Mouse (Mus musculus) left cerebral cortex, postnatal 25 days (tissue): ENCODE results near the gene Ankrd61. TPM values are rescaled to one million over a fixed set of nuclear protein-coding genes. Genes with fewer than 3 reads are reported as not detected.

Experiments
- DNase-seq, 2 experiments: peaks; one replicate each; pipeline ENCODE4 v3.0.0; 2022; ENCODE audit warnings: low spot score in 2 of 2, mixed read lengths in 1 of 2
- intact Hi-C: fragments of 180-260 bp; cut with DNase I; formaldehyde crosslinking; loops from one replicate; pipeline ENCODE4 v1.15.1; 2025
- total RNA-seq, 2 experiments: library from RNA; stranded (reverse); gene quantifications; 2 replicates each; pipeline ENCODE4 v1.2.3; 2021

The Ankrd61 gene
- not detected for total RNA-seq

DNA sequence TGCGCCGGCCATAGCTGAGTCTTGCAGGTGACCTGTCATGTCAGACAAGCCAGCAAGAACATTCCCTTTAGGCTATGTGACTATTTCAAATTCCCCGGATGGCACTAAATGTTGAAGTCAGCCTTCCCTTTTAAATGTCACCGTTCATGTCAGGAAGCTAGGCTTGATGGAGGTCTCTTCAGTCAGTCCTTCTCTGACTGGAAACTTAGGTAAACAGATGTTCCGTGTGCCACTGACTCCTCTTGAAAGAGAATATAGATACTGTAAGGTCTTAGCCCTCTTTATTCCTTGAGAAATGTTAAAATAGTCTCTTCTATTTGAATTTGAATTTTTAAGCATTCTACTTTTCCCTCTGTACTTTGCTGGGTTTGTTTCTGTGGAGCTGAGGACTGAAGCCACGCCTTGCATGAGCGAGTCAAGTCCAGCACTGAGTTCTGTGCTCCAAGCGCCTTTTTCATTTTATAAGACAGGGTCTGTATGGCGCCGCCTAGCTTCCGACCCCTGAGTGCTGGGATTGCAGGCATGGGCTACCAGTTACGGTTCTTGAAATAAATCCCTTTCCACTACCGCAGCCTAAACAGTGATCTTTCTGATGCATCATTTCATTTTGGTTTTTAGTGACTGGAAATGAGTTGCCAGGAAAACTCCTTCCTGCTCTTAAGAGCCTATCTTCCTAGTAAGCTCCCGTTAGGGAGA, at the start of gene Ankrd61:
TSS of gene Ankrd61 (minus strand) at position 51 of the 696 bp plus-strand sequence.
- intact Hi-C loops, result no loop called here
- DNase-seq, result no peak

GRCm38 (mm10) chr5:143943231-143944125, 46.0 kb upstream of the Ankrd61 start:
- intact Hi-C loops, result loop anchor here (1.0 to 5.0 kb wide), 3 partner anchors 34 to 134 kb away; no protein-coding TSS in a partner anchor
- DNase-seq, result peak; percentile 82 to 98

DNA sequence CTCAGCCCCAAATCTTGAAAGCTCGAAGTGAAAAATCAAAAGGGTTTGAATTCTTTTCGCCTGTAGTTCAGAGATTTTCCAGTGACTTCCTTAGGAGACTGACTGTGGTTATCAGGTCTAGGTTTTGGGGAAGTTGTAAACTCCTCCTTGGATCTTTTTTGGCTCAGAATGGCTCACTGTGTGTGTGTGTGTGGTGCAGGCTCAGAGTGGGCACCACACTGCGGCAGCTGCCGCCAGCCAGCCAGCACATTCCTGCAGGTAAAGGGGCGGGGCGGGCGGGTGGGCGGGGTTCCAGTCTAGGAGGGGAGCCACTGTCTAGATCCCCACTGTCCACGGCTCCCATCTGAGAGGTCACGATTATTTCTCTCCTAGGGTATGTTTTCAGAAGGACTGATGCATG, 44.1 kb upstream of the Ankrd61 start:
- intact Hi-C loops, result loop anchor here (5.0 kb wide), 1 partner anchor 36 kb away; no protein-coding TSS in a partner anchor
- DNase-seq, result peak in 1 of 2 experiments; percentile 38

DNA sequence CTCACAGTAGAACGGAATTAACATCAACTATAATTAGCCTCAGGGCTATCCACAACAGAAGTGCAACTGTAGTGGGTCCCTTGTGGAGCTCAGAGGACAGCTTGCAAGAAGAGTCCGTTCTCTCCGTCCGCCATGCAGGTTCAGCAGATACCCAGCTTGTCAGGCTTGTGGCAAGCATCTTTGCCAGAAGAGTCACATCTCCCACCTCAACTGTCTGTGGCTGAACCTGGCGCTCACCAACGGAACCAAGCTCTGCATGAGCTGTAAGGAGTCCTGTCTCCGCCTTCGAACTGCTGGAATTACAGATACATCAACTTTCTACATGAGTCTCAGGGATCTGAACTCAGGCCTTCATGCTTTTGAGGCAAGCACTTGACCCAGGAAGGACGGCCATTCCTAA, 38.7 kb upstream of the Ankrd61 start:
- no peak for DNase-seq
- intact Hi-C loops, result no loop called here

DNA sequence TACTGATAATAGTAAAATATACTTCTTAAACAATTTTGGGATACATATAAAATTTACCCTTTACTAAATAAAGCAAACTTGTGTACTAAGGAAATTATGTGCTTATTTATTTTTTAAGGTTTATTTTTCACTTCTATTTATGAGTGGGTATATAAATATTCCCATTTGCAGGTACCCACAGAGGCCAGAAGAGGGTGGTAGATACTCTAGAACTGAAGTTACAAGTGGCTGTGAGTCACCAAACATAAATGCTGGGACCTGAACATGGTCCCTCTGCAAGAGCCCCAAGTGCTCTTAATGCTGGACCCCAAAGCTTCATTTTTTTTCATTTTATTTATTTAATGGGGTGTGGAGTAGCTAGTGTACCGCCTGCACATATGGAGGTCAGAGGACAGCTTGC, 36.4 kb upstream of the Ankrd61 start:
- intact Hi-C loops, result no loop called here
- no peak for DNase-seq

GRCm38 (mm10) chr5:143933414-143933813, 35.9 kb upstream of the Ankrd61 start:
- DNase-seq, result no peak
- intact Hi-C loops, result no loop called here

GRCm38 (mm10) chr5:143932831-143933230, 35.3 kb upstream of the Ankrd61 start, which contains the start of gene Rsph10b:
Gene Rsph10b, plus strand, starts transcription at chr5:143933035.
- no peak for DNase-seq
- intact Hi-C loops, result no loop called here

DNA sequence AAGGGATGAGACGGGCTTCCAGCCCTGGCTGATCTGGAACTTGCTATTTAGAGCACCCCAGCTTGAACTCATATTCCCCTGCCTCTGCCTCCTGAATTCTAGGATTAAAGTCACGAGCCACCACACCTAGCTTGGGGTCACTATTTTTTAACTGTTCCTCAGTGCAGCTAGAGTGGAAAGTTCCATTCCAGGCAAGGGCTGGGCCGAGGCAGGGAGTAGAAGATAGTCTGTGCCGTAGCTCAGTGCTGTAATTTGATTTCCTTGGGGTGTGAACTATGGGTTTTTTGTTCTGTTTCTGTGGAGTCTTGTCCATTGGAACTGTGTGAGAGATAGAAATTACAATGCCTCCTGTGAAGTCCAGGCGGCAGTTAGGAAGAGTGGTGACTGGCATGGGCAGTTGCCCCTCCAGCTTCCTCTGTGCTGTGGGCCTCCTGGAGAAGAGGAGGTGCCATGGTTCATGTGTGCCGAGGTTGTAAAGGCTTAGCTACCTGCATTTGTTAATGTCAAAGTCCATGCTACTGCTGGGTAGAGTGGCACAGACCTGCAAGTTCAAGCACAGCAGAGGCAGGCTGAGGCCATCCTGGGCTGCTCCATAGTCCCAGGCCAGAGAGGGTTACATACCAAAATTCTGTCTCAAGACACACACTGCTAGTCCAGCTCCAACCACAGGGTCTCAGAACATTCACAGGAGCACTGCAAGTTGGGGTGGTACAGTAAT, 34.5 kb upstream of the Ankrd61 start:
- intact Hi-C loops, result no loop called here
- no peak for DNase-seq

- intact Hi-C loops, result no loop called here
- DNase-seq, result no peak
Measured at GRCm38 (mm10) chr5:143930656-143931055, 33.2 kb upstream of the Ankrd61 start.

DNA sequence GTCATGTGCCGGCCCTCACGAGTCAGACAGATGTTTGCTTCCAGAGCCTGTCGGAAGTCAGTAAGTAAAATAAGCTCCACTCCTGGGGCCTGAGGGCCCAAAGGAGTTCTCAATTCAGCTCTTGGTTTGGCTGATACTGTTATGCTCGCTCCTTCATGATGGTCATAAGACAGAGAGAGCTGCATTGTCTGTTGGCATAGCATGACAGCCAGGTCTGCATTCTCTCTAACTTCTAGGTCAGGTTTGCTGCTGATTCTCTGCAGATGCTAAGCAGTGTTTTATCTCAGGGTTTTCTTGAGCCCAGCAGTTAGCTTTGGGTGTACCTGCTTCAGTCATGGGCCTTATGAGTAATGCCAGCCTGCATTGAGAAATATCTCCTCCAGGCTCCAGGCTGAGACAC, 31.8 kb upstream of the Ankrd61 start:
- intact Hi-C loops, result no loop called here
- DNase-seq, result no peak

DNA sequence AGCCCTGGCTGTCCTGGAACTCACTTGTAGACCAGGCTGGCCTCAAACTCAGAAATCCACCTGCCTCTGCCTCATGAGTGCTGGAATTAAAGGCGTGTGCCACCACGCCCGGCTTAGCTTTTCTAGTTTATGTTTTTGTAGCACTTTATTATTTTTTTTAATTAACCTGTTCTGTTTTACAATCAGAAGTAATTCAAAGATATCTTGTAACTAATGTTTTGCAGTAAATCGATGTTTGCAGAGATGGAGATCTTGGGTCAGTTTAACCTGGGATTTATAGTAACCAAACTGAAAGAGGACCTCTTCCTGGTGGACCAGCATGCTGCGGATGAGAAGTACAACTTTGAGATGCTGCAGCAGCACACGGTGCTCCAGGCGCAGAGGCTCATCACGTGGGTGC, 30.4 kb upstream of the Ankrd61 start, which contains the start of gene Gm42421:
TSS of gene Gm42421 (plus strand) at position 301 of the 400 bp plus-strand sequence.
- no peak for DNase-seq
- intact Hi-C loops, result no loop called here

- no peak for DNase-seq
- intact Hi-C loops, result loop anchor here (5.0 kb wide), 1 partner anchor 67 kb away; no protein-coding TSS in a partner anchor
Measured at GRCm38 (mm10) chr5:143924781-143925452, 27.4 kb upstream of the Ankrd61 start.

GRCm38 (mm10) chr5:143918120-143918519, 20.6 kb upstream of the Ankrd61 start:
- intact Hi-C loops, result no loop called here
- no peak for DNase-seq

GRCm38 (mm10) chr5:143917418-143917817, 19.9 kb upstream of the Ankrd61 start:
- intact Hi-C loops, result no loop called here
- DNase-seq, result peak in 1 of 2 experiments; percentile 49

DNA sequence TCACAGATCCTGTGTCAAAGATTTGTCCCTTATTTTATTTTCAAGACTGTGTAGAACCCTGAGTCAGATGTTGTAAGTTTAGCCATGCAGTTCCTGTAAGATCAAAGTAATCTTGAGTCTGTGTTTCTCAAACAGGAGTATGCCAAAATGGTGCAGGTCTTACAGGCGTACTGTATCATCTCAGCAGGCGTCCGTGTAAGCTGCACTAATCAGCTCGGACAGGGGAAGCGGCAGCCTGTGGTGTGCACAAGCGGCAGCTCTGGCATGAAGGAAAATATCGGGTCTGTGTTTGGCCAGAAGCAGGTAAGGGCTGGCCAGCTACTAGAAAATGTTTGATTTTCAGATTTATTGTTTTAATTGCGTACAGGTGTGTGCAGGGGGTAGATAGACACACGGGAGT, 18.7 kb upstream of the Ankrd61 start:
- intact Hi-C loops, result no loop called here
- no peak for DNase-seq

GRCm38 (mm10) chr5:143909417-143910400, 12.2 kb upstream of the Ankrd61 start, which contains the start of the genes Aimp2 and Pms2:
Gene Aimp2, minus strand, starts transcription at chr5:143909847.
Gene Pms2, plus strand, starts transcription at chr5:143909964.
- DNase-seq, result peak; percentile 96 to 99
- intact Hi-C loops, result loop anchor here (5.0 kb wide), 2 partner anchors 68 to 177 kb away; partner anchors contain the start of gene Usp42

GRCm38 (mm10) chr5:143908926-143909325, 11.4 kb upstream of the Ankrd61 start:
- DNase-seq, result no peak
- intact Hi-C loops, result no loop called here

DNA sequence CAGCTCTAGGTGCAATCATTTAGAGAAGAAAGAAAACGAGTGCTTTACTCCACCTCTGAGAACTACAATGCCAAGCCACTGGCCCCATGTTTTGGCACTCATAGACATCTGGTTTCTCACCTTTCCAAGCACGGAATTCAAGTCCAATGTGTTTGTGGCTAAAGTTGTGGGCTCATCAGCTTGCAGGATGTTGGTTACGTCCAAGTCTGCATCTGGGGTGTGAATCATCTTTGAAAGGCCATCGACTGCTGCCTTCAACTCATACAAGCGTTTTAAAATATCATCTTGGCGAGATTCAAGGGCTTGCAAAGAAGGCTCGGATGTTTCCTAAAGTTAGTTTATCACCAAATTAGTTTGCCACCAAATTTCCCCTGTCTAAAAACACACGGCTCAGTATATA, 8.9 kb upstream of the Ankrd61 start:
- intact Hi-C loops, result no loop called here
- DNase-seq, result peak in 1 of 2 experiments; percentile 53
